Mouse (Mus musculus): Measurements from ENCODE around the gene Cnksr1. TPM values are rescaled to one million over a fixed set of nuclear protein-coding genes. Genes with fewer than 3 reads are reported as not detected.

The Cnksr1 gene
- total RNA-seq, 2 experiments from 2014 or later = 7.5 to 8.9 TPM

DNA sequence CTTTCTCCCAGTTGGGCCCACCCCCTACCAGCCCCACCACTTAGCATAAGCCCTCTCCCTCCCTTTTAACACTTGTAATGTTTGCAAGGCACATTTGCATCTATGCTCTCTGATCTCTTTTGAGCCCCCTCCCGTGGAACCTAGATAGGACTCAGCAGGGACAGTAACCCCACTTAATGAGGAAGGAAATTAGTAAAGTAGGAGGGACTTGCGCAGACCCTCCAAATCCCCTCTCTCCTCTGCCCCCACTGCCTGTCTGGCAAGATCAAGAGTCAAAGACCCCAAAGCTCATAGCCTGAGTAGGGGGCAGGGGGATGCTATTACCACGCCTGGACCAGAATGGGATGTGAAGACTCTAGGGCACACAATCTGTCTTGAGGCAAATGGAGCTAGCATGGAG lies 16.6 kb upstream of the Cnksr1 start:
- intact Hi-C loops (cut with DNase I; ENCODE audit: low total_unique reads) = loop anchor here (5.0 to 10.0 kb wide), 3 partner anchors 37 to 230 kb away; no protein-coding TSS in a partner anchor
- DNase-seq = no peak

DNA sequence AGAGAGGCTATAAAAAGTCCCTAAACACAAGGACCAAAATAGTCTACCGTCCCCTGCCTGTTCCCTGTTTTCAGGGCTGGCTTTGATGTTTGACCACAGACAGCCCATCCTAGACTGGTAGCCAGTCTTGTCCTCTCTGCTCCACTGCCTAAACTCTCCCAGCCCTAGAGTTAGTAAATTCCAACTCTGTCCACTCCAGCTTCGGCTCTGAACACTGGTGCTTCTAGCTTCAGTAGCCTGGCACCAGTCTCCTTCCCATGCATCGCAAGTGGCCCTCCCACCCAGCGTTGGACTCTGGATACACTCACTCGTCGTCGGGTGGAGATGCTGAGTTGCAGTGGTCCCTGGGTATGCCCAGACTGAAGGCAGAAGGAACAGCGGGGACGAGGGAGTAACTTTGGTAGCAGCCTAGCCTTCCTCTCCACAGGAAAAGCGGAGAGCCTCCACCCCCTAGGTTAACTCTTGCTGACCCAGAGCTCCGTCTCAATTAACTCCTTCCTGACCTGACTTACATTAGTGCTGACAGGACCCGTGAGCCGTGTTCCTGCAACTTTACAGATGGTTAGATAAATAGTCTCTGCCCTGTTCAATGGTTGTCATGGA lies 15.6 kb upstream of the Cnksr1 start, which contains the start of gene Grrp1:
Grrp1 (minus strand) TSS at position 385 of the 603 bp plus-strand sequence.
- intact Hi-C loops (cut with DNase I; ENCODE audit: low total_unique reads) = loop anchor here (5.0 to 10.0 kb wide), 3 partner anchors 38 to 231 kb away; no protein-coding TSS in a partner anchor
- DNase-seq = no peak

DNA sequence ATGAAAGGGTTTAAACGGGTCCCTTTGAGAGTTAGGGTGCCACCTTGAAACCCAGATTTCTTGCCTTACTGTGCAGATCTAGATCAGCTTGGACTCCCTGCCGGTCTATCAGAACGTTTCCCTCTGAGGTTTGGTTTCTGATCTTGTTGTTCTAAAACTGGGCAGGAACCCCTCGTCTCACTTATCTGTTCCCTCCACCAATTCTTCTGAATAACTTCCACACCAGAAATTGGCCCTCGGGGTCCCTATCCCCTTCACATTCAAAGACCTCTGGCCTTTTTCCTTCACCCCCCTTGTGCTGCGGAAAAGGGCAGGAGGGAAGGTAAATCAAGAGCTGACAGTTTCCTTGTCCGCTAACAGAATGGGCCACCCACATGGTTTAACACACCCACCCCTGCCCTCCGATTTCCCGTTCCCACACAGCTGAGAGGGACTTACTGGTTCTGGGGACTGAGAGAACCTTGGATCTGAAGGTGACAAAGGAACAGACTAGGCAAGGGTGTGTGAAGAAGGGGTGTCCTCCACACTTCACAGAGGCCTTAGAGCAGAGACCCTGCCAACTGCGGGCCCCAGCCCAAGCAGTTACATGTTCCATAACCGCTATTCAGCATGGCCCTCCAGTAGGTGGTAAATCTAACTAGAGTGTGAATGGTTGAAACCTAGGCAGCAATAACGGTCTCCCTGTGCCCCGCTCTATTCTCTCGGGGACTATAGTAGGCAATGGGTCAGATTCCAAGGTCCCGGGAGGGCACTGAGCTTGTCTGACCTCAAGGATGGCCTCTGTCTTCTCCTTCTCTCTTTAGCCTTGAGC lies 14.9 kb upstream of the Cnksr1 start:
- intact Hi-C loops (cut with DNase I; ENCODE audit: low total_unique reads) = loop anchor here (5.0 to 10.0 kb wide), 3 partner anchors 39 to 232 kb away; no protein-coding TSS in a partner anchor
- no peak for DNase-seq

DNA sequence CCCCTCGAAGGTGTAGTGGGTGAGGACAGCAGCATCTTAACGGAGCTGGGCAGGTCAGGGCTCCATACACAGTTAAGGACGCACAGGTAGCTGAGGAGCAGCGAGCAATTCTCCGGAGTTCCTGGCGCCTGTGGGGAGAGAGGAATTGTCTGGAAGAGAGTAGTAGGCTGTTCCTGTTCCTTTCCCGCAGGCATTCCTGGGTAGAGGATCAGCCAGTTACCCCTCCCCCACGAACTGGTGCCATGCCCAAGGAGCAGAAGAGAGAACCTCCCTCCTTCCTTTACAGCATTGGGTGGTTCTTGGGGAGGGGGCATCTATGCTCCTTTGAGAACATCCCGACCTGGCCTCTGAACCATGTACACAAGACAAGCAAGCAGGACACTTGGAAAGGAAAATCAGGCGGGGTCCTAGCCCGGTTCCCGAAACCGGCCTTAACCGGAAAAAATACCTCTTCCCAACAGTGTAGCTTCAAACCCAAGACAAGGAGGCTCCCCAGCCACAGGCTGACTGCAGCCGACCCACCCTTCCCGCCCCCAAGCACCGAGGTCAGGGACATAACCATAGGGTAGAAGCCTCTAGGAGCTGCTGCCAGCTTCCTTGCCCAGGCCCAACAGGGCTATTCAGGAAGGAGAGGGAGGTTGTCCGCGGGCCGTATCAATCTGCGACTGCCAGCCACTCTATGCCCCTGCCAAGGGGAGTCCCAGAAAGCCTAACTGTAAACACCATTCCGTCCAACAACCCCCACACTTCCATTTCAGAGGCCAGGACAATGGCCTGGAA lies 14.1 kb upstream of the Cnksr1 start:
- no peak for DNase-seq
- intact Hi-C loops (cut with DNase I; ENCODE audit: low total_unique reads) = loop anchor here (5.0 to 10.0 kb wide), 3 partner anchors 40 to 232 kb away; no protein-coding TSS in a partner anchor

DNA sequence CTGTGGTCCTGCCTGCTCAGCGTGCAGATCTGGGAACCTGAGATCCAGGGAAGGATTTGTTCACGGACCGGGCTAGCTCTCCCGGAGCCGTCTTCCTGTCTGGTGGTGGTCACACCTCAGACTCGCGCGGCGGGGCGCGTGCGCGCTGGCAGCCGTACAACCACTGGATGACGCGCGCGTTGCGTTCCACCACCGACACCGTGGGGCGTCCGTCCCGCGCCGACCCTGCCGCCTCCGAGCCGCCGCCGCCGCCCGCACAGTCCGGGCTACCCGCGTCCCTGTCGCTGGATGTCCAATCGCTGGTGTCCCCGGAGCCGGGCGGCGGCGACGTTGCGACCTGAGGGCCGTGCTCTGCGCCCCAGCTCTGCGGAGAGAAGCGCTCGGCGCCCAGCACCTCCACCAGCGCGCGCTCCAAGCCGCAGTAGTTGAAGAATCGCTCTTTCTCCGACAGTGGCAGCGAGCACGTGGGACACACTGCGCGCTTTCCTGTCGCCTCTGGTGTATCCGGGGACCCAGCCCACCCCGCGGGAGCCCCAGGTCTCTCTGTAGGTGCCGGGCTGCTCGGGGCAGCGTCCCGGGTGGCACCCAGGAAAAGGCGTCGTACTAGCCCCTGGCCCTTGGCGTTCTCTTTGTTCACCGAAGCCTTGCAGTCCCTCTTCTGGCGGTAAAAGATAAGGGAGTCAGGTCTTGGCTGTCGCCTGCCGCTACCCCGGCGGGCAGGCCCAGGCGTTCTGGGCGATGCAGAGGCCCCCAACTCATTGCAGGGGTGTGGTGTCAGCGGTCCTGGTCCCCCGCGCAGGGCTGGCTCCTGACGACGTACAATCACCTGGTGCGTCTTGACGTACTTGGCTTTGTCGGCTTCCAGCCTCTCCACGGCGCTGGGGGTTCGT lies 13.3 kb upstream of the Cnksr1 start:
- intact Hi-C loops (cut with DNase I; ENCODE audit: low total_unique reads) = loop anchor here (5.0 to 10.0 kb wide), 3 partner anchors 41 to 233 kb away; no protein-coding TSS in a partner anchor
- DNase-seq = peak; percentile 33

DNA sequence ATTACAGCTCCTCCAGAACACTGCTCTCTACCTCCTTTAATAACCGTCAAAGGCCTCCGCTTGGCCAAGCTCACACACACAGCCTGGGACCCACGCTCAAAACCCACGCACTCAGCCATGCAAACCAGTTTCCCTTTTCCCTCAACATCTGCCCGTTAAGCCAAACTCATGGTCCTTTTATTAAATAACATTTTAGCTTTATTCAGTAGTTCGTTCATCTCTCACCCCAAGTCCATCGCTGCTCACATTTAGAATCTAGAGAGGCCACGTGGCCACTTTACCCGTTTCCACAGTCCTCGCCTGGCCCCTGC lies 12.7 kb upstream of the Cnksr1 start:
- DNase-seq = no peak
- intact Hi-C loops (cut with DNase I; ENCODE audit: low total_unique reads) = loop anchor here (5.0 to 10.0 kb wide), 3 partner anchors 41 to 234 kb away; no protein-coding TSS in a partner anchor

DNA sequence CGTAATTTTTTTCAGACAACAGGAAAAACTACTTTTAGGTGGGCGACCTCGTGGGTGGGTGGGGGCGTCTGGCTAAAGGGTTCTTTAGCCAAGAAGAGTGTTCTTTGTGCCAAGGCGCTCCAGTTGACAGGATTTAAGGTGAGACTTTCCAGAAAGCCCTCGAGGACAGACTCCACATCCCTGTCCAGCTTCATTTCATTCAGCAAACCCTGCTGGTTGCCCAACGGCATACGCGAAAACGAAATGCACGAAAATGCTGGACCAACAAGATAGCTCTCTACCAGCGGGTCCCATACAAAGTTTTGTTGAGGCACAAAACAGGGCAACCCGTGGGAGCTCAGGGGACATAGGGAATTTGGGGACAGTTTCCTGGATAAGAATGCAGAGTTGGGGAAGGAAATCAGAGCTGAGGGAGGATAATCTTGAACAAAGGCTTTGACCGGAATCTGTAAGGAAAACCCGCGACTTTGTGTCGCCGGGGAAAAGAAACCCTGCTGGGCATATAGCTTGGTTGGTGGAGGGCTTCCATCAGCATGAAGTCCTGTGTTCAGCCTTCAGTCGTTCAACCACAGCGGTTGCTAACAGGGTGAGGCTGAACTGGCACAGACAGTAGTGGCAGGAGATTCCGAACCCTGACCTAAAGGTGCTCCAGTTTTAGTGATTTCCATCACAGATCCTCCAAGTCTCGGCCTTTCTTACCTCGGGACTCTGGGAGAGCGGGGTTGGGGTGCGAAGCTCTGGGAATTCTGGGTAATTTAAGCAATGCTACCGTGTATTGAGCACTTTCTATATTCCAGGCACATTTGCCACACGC lies 12.1 kb upstream of the Cnksr1 start:
- intact Hi-C loops (cut with DNase I; ENCODE audit: low total_unique reads) = loop anchor here (5.0 to 10.0 kb wide), 3 partner anchors 42 to 234 kb away; no protein-coding TSS in a partner anchor
- DNase-seq = no peak

DNA sequence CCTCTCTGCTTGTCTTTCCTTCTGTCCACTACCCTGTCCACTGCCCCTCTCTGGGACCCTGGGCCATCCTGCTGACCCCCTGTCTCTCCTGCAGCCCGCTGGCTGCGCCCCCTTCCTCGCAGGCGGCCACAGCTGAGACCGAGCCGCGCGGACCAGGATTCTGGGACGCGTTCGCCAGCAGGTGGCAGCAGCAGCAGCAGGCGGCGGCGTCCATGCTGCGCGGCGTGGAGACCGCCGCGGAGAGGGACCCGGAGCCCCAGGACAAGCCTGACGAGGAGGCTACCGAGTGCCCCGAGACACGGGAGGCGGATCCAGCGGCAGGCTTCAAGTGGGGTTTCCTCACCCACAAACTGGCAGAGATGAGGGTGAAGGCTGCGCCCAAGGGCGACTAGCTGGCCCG lies 11.5 kb upstream of the Cnksr1 start:
- intact Hi-C loops (cut with DNase I; ENCODE audit: low total_unique reads) = loop anchor here (5.0 to 10.0 kb wide), 3 partner anchors 43 to 235 kb away; no protein-coding TSS in a partner anchor
- peak; percentile 77 for DNase-seq

DNA sequence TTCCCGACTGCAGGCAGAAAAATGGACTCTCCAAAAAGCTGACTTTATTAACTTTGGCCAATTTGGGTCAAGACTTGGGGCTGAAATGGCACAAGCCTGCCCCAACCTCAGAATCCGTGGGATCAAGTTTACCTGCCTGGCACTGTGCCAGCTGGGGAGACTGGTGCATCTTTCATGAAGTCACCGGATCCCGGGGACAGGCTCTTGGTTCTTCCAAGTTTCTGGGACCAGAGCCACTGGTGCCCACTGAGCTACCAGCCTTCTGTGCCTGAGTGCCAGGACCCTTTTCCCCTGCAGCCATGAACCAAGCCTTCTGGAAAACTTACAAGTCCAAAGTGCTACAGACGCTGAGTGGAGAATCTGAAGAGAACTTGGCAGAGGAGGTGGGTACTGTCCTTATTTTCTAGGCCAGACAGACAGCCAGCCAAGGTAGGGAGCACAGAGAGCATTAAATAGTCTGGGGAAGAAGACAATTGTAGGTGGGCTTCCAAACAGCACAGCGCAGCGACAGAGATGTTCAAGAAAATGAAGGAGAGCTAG lies 8.6 kb upstream of the Cnksr1 start, which contains the start of gene Gm30191:
Gm30191 (plus strand) TSS at position 217 of the 540 bp plus-strand sequence.
- no peak for DNase-seq
- intact Hi-C loops (cut with DNase I; ENCODE audit: low total_unique reads) = no loop called here

DNA sequence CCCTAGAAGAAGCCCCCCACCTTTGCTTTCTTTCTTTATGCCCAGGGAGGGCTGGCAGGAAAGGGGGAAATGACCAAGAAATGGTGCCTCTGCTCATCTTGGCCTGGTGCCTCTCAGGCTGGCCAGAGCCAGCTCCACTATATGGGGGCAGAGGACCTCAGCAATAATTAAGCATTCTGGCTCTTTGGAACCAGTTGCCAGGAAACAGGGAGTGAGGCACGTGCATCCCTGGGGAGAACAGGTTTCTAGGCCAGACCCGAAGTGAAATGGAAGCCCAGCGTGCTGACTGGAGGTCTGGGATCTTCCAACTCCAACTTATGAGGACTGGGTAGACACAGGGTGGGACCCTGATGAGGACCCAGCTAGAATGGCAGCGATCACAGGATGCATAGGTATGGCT lies 8.1 kb upstream of the Cnksr1 start:
- DNase-seq = no peak
- intact Hi-C loops (cut with DNase I; ENCODE audit: low total_unique reads) = no loop called here

DNA sequence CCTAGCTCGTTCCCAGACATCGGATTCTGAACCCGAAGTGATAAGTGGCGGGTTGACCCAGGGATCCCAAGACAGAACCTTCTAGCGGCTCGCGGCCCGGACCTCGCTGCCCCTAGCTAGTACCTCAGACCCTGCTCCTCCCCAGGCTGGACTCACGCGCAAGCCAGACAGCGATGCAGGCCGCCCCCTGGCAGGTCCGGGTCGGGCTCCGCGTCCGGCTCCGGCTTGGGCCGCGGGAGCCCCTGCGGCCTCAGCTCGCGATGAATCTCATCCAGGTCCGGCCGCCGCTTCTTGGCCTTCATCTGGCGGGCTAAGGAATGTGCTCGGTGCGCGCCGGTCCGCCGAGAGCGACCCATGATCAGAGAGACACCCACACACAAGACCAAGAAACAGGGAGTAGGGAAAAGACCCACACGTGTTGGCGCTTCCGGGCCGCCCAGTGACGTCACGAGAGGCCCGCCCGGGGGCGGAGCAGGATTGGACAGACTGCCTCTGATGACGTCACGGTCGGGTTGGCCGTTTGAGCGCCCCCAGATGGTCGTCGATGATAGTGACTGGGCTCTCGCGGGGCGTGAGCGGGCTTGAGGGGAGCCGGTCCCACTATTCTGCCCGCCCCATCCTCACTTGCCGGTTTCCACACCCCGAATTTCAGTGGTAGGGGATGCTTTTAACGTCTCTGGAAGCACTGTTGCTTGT lies 7.1 kb upstream of the Cnksr1 start, which contains the start of gene Zfp593:
Zfp593 (minus strand) TSS at position 445 of the 696 bp plus-strand sequence.
- intact Hi-C loops (cut with DNase I; ENCODE audit: low total_unique reads) = no loop called here
- peak; percentile 95 for DNase-seq

DNA sequence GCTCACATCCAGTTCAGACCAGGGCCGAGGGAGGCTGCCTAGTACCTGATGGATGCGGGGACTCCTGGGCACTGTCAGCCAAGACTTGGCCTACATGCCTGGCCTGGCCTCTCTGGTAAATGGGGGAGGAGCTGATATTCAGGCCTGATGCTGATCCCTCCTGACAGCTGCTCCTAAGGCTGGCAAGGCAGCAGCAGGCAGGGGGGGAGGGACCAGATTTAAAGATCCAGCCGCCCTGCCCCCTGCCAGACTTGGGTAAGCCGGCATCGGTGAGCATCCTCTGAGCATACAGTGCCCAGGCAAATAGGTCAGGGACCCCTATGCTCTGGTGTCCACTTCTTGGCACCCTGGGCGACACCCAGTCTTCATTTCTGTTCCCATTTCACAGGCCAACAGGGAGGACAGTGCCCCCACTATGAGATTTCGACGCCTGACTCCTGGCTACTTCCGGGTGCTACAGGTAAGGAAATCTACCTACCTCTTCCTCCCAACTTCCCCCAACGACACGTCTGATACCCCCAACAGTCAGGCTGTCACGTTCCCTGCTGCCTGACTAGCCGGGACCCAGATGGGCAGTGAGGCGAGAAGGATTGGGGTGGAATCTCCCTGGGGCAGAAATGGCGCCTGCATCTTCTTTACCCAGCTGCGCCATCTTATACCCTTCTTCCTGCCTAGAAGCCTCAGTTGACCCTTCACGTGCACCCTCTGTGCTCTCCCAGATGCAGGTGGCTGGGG lies 5.5 kb upstream of the Cnksr1 start, which contains the start of gene E130218I03Rik:
E130218I03Rik (plus strand) TSS at position 147 of the 735 bp plus-strand sequence.
- intact Hi-C loops (cut with DNase I; ENCODE audit: low total_unique reads) = no loop called here
- no peak for DNase-seq

DNA sequence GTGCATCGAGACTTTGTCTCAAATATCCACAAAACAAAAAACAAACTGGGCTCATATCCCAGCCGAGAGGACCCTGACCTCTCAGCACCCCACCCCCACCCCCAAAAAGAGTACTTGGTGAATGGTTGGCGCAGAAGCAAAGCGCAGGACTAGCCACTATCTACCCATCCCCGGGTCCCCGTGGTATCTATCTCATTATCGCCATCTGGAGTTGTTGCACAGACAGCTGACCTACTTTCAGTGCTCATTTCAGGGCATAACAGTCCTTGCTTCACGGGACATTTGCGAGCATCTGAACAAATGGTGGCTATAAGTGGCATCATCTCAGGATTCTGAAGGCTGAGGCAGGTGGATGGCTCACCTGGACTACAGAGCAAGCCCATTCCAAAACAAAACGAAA lies 487 bp upstream of the Cnksr1 start:
- no peak for DNase-seq
- intact Hi-C loops (cut with DNase I; ENCODE audit: low total_unique reads) = no loop called here

DNA sequence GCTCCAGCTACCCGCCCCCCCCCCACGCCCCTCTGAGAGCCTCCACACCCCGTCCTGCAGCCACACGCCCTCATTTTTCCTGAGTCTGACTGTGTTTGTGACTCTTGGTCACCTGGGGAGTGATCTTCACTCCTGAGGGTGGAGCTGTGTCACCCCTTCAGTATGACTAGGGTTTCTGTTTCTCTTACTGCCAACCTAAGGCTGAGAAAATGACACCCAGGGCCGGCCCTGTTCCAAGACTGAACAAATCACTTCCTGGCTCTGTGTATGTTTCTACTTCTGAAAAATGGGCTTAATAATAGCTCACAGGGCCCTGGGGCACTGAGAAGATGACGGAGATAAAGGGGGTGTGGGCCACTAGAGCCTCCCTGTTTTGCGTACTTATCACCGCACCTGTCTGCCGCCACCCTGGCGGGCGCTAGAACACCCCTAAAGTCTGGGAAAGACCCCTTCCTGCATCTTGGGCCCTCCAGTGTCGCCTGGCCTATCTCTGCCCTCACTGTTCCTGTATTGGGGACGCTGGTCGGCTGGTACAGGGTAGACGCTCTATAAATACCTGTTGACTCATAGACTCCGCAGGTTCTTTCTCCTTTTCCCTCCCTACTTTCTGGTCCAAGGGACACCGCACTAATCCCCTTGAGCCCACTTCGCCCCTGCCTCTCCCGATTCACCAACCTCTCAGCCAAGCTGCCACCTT lies 469 bp downstream of the Cnksr1 start:
- intact Hi-C loops (cut with DNase I; ENCODE audit: low total_unique reads) = no loop called here
- no peak for DNase-seq

DNA sequence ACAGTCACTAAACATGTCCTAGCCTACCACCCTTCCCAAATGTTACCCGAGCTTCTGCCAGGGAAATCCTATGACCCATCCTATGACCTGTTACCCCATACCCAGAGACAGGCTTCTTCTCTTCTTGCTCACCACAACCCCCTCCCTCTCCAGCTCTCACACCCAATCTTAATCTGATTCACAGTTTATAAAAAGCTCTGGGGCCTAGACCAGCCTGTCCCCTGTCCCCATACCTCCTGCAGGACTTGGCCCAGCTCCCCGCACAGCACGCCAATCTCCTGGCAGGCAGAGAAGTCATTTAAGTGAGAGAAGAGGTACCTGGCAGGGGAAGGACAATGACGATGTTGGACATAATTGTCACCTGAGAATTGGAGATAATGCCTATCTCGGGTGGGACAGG lies 3.3 kb downstream of the Cnksr1 start:
- intact Hi-C loops (cut with DNase I; ENCODE audit: low total_unique reads) = loop anchor here (5.0 kb wide), 1 partner anchor 43 kb away; no protein-coding TSS in a partner anchor
- no peak for DNase-seq

DNA sequence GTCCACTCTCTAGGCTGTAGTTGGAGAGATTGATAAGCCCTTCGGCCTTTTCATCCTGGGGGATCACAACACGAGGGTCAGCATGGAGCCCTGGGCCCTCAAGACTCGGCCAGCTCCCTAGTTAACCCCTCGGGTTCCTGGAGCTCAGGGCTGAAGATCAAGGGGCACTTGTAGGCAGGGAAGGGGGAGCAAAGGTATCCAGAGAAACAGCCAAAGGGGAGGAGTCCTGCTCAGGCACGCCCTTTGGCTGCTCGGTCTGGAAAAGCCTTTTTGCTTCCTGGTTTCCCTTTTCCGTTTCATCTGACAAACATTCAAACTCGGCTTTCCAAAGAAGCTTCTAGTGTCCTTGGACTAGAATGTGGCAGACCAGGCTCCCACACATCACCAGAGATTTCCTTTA lies 7.8 kb downstream of the Cnksr1 start:
- intact Hi-C loops (cut with DNase I; ENCODE audit: low total_unique reads) = loop anchor here (5.0 kb wide), 1 partner anchor 38 kb away; no protein-coding TSS in a partner anchor

More for the DNA sequence above, 7.8 kb downstream of the Cnksr1 start:
- no peak for DNase-seq

Measured in gastrocnemius, postnatal 14 days (tissue).